ENCODE assay signal across 9 mouse cellular contexts in the genomic region with DNA sequence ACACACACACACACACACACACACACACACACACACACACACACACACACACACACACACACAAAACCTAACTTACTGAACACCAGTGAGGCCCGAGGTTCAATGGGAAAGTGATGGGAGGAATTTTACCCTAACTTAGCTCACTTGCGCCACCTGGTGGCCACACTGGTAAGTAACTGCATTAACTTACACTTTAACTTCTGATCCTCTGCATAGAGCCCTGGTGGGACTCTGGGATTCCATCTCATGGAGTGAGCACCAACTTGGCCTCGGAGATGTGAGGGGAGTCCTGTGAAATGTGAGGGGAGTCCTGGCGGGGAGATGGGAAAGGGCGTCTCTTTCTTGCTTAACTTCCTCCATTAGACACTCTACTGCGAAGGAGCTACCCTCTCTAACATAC. TPM values are rescaled to one million over a fixed set of nuclear protein-coding genes. Genes with fewer than 3 reads are reported as not detected.
A peak's percentile ranks its signal among the peaks of the same experiment; 100 is the strongest.
DNase-seq lines count a peak whose midpoint lies in the region; ATAC-seq and TF ChIP-seq lines count a peak whose summit lies in the region.
"Had no signal": no experiment of that assay in that cellular context is flagged by ENCODE, and none has a peak within 500 bp of the region (broad histone marks: within the 10 kb centered on the region; RNA-seq: fewer than 3 reads in every experiment).

No protein-coding gene starts in this region.

- H3K27ac ChIP-seq in midbrain, postnatal 0 days (ENCODE audit: low read depth, low read length) = no peak overlapping the region
- H3K27ac ChIP-seq: midbrain, embryonic 12.5 days had no signal

- intact Hi-C loops in left cerebral cortex, postnatal 36 days (cut with DNase I) = loop anchor here (1.0 to 5.0 kb wide), 2 partner anchors 137 to 469 kb away; no protein-coding TSS in a partner anchor

- ATAC-seq in CD4-positive, CD25-positive, alpha-beta regulatory T cell, adult 4 months = no peak
- ATAC-seq in midbrain, postnatal 0 days (ENCODE audit: low FRiP score) = peak; percentile 34

- peaks cover 7% of the 10 kb centered on the region; the same call in 1 of the 2 replicates for H3K36me3 ChIP-seq in midbrain, postnatal 0 days (ENCODE audit: insufficient read depth, low read length)
- H3K36me3 ChIP-seq: midbrain, embryonic 12.5 days had no signal

- TF ChIP-seq CTCF in midbrain, postnatal 0 days (IDR thresholded peaks at IDR 0.05) = peak; percentile 93

- no peak overlapping the region for H3K9ac ChIP-seq in midbrain, postnatal 0 days (replicated peaks; ENCODE audit: low read length, poor library complexity, severe bottlenecking)
- H3K9ac ChIP-seq: midbrain, embryonic 12.5 days had no signal

- no peaks in the 10 kb centered on the region; the same call in 1 of the 2 replicates for H3K4me1 ChIP-seq in midbrain, postnatal 0 days (ENCODE audit: insufficient read depth, low read length)
- H3K4me1 ChIP-seq: midbrain, embryonic 12.5 days had no signal

- WGBS in midbrain, postnatal 0 days = 29% methylated on average over 6 of the region's 6 CpGs

- H3K27me3 ChIP-seq in midbrain, postnatal 0 days (ENCODE audit: insufficient read depth, low read length) = no peaks in the 10 kb centered on the region
- H3K27me3 ChIP-seq: midbrain, embryonic 12.5 days had no signal

- no peak overlapping the region for H3K4me3 ChIP-seq in midbrain, postnatal 0 days (ENCODE audit: low read depth, low read length)
- H3K4me3 ChIP-seq: midbrain, embryonic 12.5 days had no signal

- H3K4me2 ChIP-seq in midbrain, postnatal 0 days (ENCODE audit: low read depth, low read length, poor library complexity, severe bottlenecking) = no peak overlapping the region
- H3K4me2 ChIP-seq: midbrain, embryonic 12.5 days had no signal

- no peaks in the 10 kb centered on the region for H3K9me3 ChIP-seq in midbrain, postnatal 0 days (ENCODE audit: low read length)
- H3K9me3 ChIP-seq: midbrain, embryonic 12.5 days had no signal

- peak; percentile 85 for DNase-seq in CD4-positive, CD25-positive, alpha-beta regulatory T cell, adult 2 months (ENCODE audit: low read depth, low spot score)
- peak; percentile 75 to 87 for DNase-seq in cerebellum, adult 18-20 months
- DNase-seq in forelimb bud, embryonic 11.5 days (ENCODE audit: low read depth, low spot score) = peak; percentile 89
- peak; percentile 84 for DNase-seq in kidney, adult 18-20 months
- peak; percentile 48 to 79 for DNase-seq in left cerebral cortex, postnatal 36 days (ENCODE audit: low spot score in 2 of 2)
- peak; percentile 92 for DNase-seq in midbrain, postnatal 0 days (ENCODE audit: low spot score)
- peak; percentile 44 to 66 for DNase-seq in spleen, postnatal 14 days (ENCODE audit: low spot score in 2 of 2)

RNA-seq across cellular contexts. Expression of gene Prf1, which starts 38.5 kb away (rescaled TPM):
- polyA plus RNA-seq in CD4-positive, CD25-positive, alpha-beta regulatory T cell, adult 4 months (2017; shearing (Covaris generic)) = 10 to 100 TPM in 1 of 2 experiments, 1 to 10 TPM in 1; 6.8 to 14.3 TPM
- not detected for total RNA-seq in left cerebral cortex, postnatal 36 days (2021)
- total RNA-seq in midbrain, postnatal 0 days (2014; rRNA removed) = not detected in 2 replicates
- not detected in 2 replicates for polyA plus RNA-seq in midbrain, postnatal 0 days (2015; fragmentation: Nextera tagmentation; extraction: Ambion mirVana)
- polyA plus RNA-seq: midbrain, embryonic 12.5 days had no signal

RNA-seq across cellular contexts. Expression of gene Pald1, which starts 47.2 kb away (rescaled TPM):
- polyA plus RNA-seq in CD4-positive, CD25-positive, alpha-beta regulatory T cell, adult 4 months (2017; shearing (Covaris generic)) = not detected
- 1 to 10 TPM; 7.5 to 9.5 TPM for total RNA-seq in left cerebral cortex, postnatal 36 days (2021)
- 25.2 and 27.1 TPM in 2 replicates for total RNA-seq in midbrain, postnatal 0 days (2014; rRNA removed)
- 16.0 and 16.8 TPM in 2 replicates for polyA plus RNA-seq in midbrain, postnatal 0 days (2015; fragmentation: Nextera tagmentation; extraction: Ambion mirVana)
